Mouse (Mus musculus) hindbrain, postnatal 0 days (tissue): ENCODE data around the gene Rab30. TPM values are rescaled to one million over a fixed set of nuclear protein-coding genes. Genes with fewer than 3 reads are reported as not detected.
A peak's percentile ranks its signal among the peaks of the same experiment; 100 is the strongest.

ENCODE experiments used
- ATAC-seq: fragments of 200-750 bp; cut with Nextera tagmentation; 2 replicates; pipeline ENCODE4 v1.8.0; 2017; ENCODE audit warnings: mild to moderate bottlenecking, moderate TSS enrichment, moderate library complexity
- DNase-seq: peaks from one replicate; pipeline ENCODE4 v3.0.0-alpha.2; 2015; ENCODE audit warnings: low spot score
- H3K27ac ChIP-seq: fragments of 300-500 bp; sonication (generic); 2 replicates; pipeline ENCODE4 v1.5.1; 2014; ENCODE audit warnings: mild to moderate bottlenecking
- H3K27me3 ChIP-seq: fragments of 300-500 bp; sonication (generic); 2 replicates; pipeline ENCODE4 v1.6.1; 2014; ENCODE audit warnings: low read length, mixed read lengths; ENCODE audit not compliant: insufficient read depth
- H3K36me3 ChIP-seq: fragments of 300-500 bp; sonication (generic); 2 replicates; pipeline ENCODE4 v1.6.1; 2014; ENCODE audit warnings: low read length, mixed read lengths; ENCODE audit not compliant: insufficient read depth
- H3K4me1 ChIP-seq: fragments of 300-500 bp; sonication (generic); 2 replicates; pipeline ENCODE4 v1.6.1; 2014; ENCODE audit warnings: antibody characterized with exemption, low read length, mixed read lengths; ENCODE audit not compliant: insufficient read depth
- H3K4me2 ChIP-seq: fragments of 300-500 bp; sonication (generic); 2 replicates; pipeline ENCODE4 v1.6.1; 2014; ENCODE audit warnings: low read depth, mild to moderate bottlenecking, low read length, moderate library complexity, mixed read lengths
- H3K4me3 ChIP-seq: fragments of 300-500 bp; sonication (generic); 2 replicates; pipeline ENCODE4 v1.5.1; 2014; ENCODE audit warnings: low read length
- H3K9ac ChIP-seq: fragments of 300-500 bp; sonication (generic); replicated peaks from 2 replicates; pipeline ENCODE4 v1.6.1; 2014; ENCODE audit warnings: mild to moderate bottlenecking, low read length, moderate library complexity, mixed read lengths
- H3K9me3 ChIP-seq: fragments of 300-500 bp; sonication (generic); 2 replicates; pipeline ENCODE4 v1.6.1; 2016; ENCODE audit warnings: low read length, mixed read lengths
- CTCF ChIP-seq: IDR thresholded peaks from 2 replicates; pipeline ENCODE4 v1.5.1; 2016; ENCODE audit warnings: antibody characterized with exemption, control low read depth, low read depth
- WGBS: fragments of 180-500 bp; shearing (Covaris S2); extraction: QIAGEN DNeasy Blood & Tissue Kit; methylation state at CpG from one replicate; pipeline ENCODE4 v1.1.7; 2014; 5-methylcytosine and 5-hydroxymethylcytosine counted together
- polyA plus RNA-seq: library from polyadenylated mRNA; unstranded; fragments of >200 nt; fragmentation: Nextera tagmentation; extraction: Ambion mirVana; gene quantifications from 2 replicates; pipeline ENCODE4 v1.2.1, GENCODE M21; 2015
- total RNA-seq: library from RNA; depleted of rRNA; stranded (reverse); fragments of >200 nt; gene quantifications from 2 replicates; pipeline ENCODE4 v1.2.3, GENCODE M21; 2014

Gene Rab30
- total and polyA plus RNA-seq, 2 experiments from 2014 or later = 21.8 to 33.2 TPM

- H3K27ac ChIP-seq = no peak overlapping the region
- ATAC-seq (no peak), DNase-seq (no peak)
- H3K9ac ChIP-seq = no peak overlapping the region
- no peak overlapping the region for H3K4me3 ChIP-seq
- 48% methylated on average over 1 of the region's 1 CpGs for WGBS
- no peak overlapping the region for H3K4me2 ChIP-seq
- no peaks in the 10 kb centered on the region for H3K27me3 ChIP-seq
- no peaks in the 10 kb centered on the region for H3K4me1 ChIP-seq
- no peaks in the 10 kb centered on the region for H3K36me3 ChIP-seq
- no peak for TF ChIP-seq CTCF
- H3K9me3 ChIP-seq = no peaks in the 10 kb centered on the region
Measured at GRCm38 (mm10) chr7:92803191-92803590, 61.8 kb downstream of the Rab30 start.

- no peak overlapping the region for H3K4me2 ChIP-seq
Measured at GRCm38 (mm10) chr7:92804919-92805668, 63.7 kb downstream of the Rab30 start.

GRCm38 (mm10) chr7:92806512-92807188 is 65.2 kb downstream of the Rab30 start:
- TF ChIP-seq CTCF = no peak
- DNase-seq = peak; percentile 69
- peak overlapping the region; percentile 68; the same call in 1 of the 2 replicates for H3K27ac ChIP-seq

More at GRCm38 (mm10) chr7:92804919-92805668, 63.7 kb downstream of the Rab30 start:
- DNase-seq (no peak), ATAC-seq (no peak)
- Histone ChIP-seq H3K4me3 (no peak overlapping the region), H3K27ac (no peak overlapping the region), H3K9ac (no peak overlapping the region), H3K36me3 (no peaks in the 10 kb centered on the region), H3K4me1 (no peaks in the 10 kb centered on the region), H3K27me3 (no peaks in the 10 kb centered on the region), H3K9me3 (no peaks in the 10 kb centered on the region)
- 90% methylated on average over 9 of the region's 9 CpGs for WGBS
- no peak for TF ChIP-seq CTCF

DNA sequence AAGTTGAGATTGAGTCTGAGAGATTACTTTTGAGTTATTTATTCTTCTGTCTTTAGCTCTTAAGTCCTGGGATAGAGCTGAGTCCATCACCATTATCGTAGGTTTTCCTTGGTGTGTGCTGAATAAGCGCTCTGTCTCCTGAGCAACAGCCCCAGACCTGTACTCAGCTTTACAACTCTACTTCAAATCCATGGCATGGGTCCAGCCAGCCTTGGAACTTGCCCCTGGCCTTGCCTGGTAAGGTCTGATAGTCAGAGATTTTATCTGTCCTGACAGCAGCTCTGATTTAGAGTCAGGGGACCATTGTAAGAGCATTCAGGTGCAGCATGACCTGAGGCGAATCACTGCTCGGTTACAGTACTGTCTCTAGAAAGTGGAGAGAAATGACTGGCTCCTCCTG is 66.1 kb downstream of the Rab30 start:
- H3K27me3 ChIP-seq = no peaks in the 10 kb centered on the region
- H3K9ac ChIP-seq = no peak overlapping the region
- no peaks in the 10 kb centered on the region for H3K36me3 ChIP-seq
- H3K4me2 ChIP-seq = no peak overlapping the region
- DNase-seq = no peak
- H3K4me1 ChIP-seq = no peaks in the 10 kb centered on the region
- 65% methylated on average over 4 of the region's 4 CpGs for WGBS
- TF ChIP-seq CTCF = no peak
- H3K27ac ChIP-seq = no peak overlapping the region
- H3K9me3 ChIP-seq = no peaks in the 10 kb centered on the region
- no peak overlapping the region for H3K4me3 ChIP-seq
- no peak for ATAC-seq

More at GRCm38 (mm10) chr7:92806512-92807188, 65.2 kb downstream of the Rab30 start:
- Histone ChIP-seq H3K4me2 (peak overlapping the region; percentile 35; the same call in 1 of the 2 replicates), H3K9ac (no peak overlapping the region), H3K4me1 (no peaks in the 10 kb centered on the region), H3K36me3 (no peaks in the 10 kb centered on the region), H3K4me3 (no peak overlapping the region), H3K9me3 (no peaks in the 10 kb centered on the region), H3K27me3 (no peaks in the 10 kb centered on the region)
- 34% methylated on average over 15 of the region's 15 CpGs for WGBS
- ATAC-seq = peak; percentile 77

- Histone ChIP-seq H3K9ac (no peak overlapping the region), H3K4me2 (no peak overlapping the region), H3K27me3 (no peaks in the 10 kb centered on the region), H3K36me3 (no peaks in the 10 kb centered on the region), H3K27ac (no peak overlapping the region), H3K9me3 (no peaks in the 10 kb centered on the region), H3K4me1 (no peaks in the 10 kb centered on the region), H3K4me3 (no peak overlapping the region)
- ATAC-seq (no peak), DNase-seq (peak; percentile 30)
- no peak for TF ChIP-seq CTCF
- WGBS = 72% methylated on average over 7 of the region's 7 CpGs
Measured at GRCm38 (mm10) chr7:92811667-92812279, 70.4 kb downstream of the Rab30 start.

GRCm38 (mm10) chr7:92817242-92817641 is 75.8 kb downstream of the Rab30 start:
- H3K36me3 ChIP-seq = no peaks in the 10 kb centered on the region
- no peaks in the 10 kb centered on the region for H3K9me3 ChIP-seq
- no peaks in the 10 kb centered on the region for H3K27me3 ChIP-seq
- H3K27ac ChIP-seq = no peak overlapping the region
- no peaks in the 10 kb centered on the region for H3K4me1 ChIP-seq
- TF ChIP-seq CTCF = no peak
- ATAC-seq (no peak), DNase-seq (no peak)
- no peak overlapping the region for H3K4me3 ChIP-seq
- WGBS = 77% methylated on average over 2 of the region's 2 CpGs
- no peak overlapping the region for H3K4me2 ChIP-seq
- H3K9ac ChIP-seq = no peak overlapping the region

DNA sequence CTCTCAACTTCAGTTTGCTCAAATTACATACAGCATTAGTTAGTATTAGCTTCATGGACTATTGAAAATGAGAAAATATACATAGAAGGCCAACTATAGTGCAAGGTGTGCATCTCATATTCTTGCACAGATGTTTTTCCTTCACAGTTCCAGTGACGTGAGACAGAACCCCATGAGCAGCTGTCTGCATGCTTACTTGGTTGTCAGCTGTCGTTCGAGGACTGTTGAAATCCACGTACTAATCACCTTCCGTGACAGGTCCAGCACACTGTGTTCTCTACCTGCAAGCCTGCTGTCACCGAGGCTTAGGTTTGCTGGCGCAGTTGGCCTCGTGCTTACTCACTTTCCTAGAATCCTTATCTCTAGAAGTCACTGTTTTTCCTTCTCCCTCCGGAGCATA is 76.5 kb downstream of the Rab30 start:
- H3K4me1 ChIP-seq = no peaks in the 10 kb centered on the region
- TF ChIP-seq CTCF = no peak
- WGBS = 87% methylated on average over 9 of the region's 9 CpGs

More for the DNA sequence above, 76.5 kb downstream of the Rab30 start:
- DNase-seq (no peak), ATAC-seq (no peak)
- Histone ChIP-seq H3K4me2 (no peak overlapping the region), H3K27ac (no peak overlapping the region), H3K4me3 (no peak overlapping the region), H3K9ac (no peak overlapping the region), H3K36me3 (no peaks in the 10 kb centered on the region), H3K27me3 (no peaks in the 10 kb centered on the region), H3K9me3 (no peaks in the 10 kb centered on the region)
